Mouse (Mus musculus) myocyte (in vitro differentiated cells): Measurements from ENCODE around the gene Sez6l.

Experiments used
- E2F4 ChIP-seq: IDR thresholded peaks from one replicate; pipeline ENCODE4 v1.6.1; 2011; ENCODE audit warnings: mild to moderate bottlenecking, control low read depth, moderate library complexity; ENCODE audit not compliant: insufficient read depth
- MYOD1 ChIP-seq, 3 experiments: IDR thresholded peaks; one replicate each; pipeline ENCODE4 v1.6.1; 2011; ENCODE audit warnings: control low read depth in 2 of 3, low read depth in 2 of 3, mild to moderate bottlenecking in 2 of 3, moderate library complexity in 1 of 3; ENCODE audit not compliant: insufficient read length in 2 of 3, control insufficient read depth in 1 of 3
- MYOG ChIP-seq, 3 experiments: IDR thresholded peaks; one replicate each; pipeline ENCODE4 v1.6.1; 2011; ENCODE audit warnings: control low read depth in 2 of 3, low read depth in 2 of 3, mild to moderate bottlenecking in 2 of 3; ENCODE audit not compliant: insufficient read length in 2 of 3, control insufficient read depth in 1 of 3, insufficient read depth in 1 of 3
- POLR2A ChIP-seq: IDR thresholded peaks from one replicate; pipeline ENCODE4 v1.6.1; 2011; ENCODE audit warnings: low read depth, mild to moderate bottlenecking, control low read depth, moderate library complexity; ENCODE audit not compliant: insufficient read length
- POLR2AphosphoS2 ChIP-seq: IDR thresholded peaks from one replicate; pipeline ENCODE4 v1.6.1; 2011; ENCODE audit warnings: low read depth, control low read depth; ENCODE audit not compliant: insufficient read length
- TCF12 ChIP-seq: IDR thresholded peaks from one replicate; pipeline ENCODE4 v1.6.1; 2011; ENCODE audit warnings: mild to moderate bottlenecking, control low read depth; ENCODE audit not compliant: poor library complexity, insufficient read depth, severe bottlenecking
- USF1 ChIP-seq: IDR thresholded peaks from one replicate; pipeline ENCODE4 v1.6.1; 2011; ENCODE audit warnings: low read depth, mild to moderate bottlenecking, control low read depth, moderate library complexity

DNA sequence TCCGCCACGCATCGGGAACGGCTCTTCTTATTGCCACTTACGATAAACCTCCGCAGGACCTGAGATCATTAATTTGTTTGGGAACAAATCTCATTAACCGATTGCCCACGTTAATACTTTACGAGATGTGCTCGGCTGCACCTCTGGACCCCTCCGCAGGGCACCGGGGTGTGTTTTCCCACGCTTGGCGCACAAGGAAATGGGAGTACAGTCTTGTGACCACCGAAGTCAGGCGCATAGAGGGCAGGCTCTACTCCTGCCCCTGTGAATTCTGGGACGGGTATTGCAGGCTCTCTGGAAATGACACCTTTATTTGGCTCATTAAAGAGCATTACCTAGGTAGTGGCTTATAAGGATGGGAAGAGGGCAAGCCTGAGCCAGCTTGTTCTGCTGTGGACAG is 11.9 kb downstream of the Sez6l start:
- TF ChIP-seq POLR2AphosphoS2: no peak
- no peak for TF ChIP-seq POLR2A
- TF ChIP-seq USF1: no peak
- no peak for TF ChIP-seq MYOD1 (IDR thresholded peaks at IDR 0.05; ENCODE audit: control insufficient read depth in 1 of 3, insufficient read length in 2 of 3, low read depth in 2 of 3)
- no peak for TF ChIP-seq MYOG (IDR thresholded peaks at IDR 0.05; ENCODE audit: control insufficient read depth in 1 of 3, insufficient read depth in 1 of 3, insufficient read length in 2 of 3, low read depth in 2 of 3)
- TF ChIP-seq TCF12: no peak
- no peak for TF ChIP-seq E2F4
